Mouse (Mus musculus) midbrain, embryonic 14.5 days (tissue): Measurements from ENCODE around the gene Myo7a. TPM values are rescaled to one million over a fixed set of nuclear protein-coding genes. Genes with fewer than 3 reads are reported as not detected.

ENCODE experiments used
- ATAC-seq: fragments of 200-750 bp; cut with Nextera tagmentation; 2 replicates; pipeline ENCODE4 v1.8.0; 2017; ENCODE audit warnings: moderate number of reproducible peaks, moderate library complexity; ENCODE audit not compliant: low FRiP score, low TSS enrichment
- DNase-seq: peaks from one replicate; pipeline ENCODE4 v3.0.0-alpha.2; 2015
- H3K27ac ChIP-seq: fragments of 300-500 bp; sonication (generic); replicated peaks from 2 replicates; pipeline ENCODE4 v1.5.1; 2014; ENCODE audit warnings: mild to moderate bottlenecking, low read depth, low read length, moderate library complexity
- H3K27me3 ChIP-seq: fragments of 300-500 bp; sonication (generic); 2 replicates; pipeline ENCODE4 v1.6.1; 2014; ENCODE audit warnings: low read length, control low read depth, mixed read lengths; ENCODE audit not compliant: control insufficient read depth, insufficient read depth
- H3K36me3 ChIP-seq: fragments of 300-500 bp; sonication (generic); 2 replicates; pipeline ENCODE4 v1.6.1; 2014; ENCODE audit warnings: low read length, control low read depth; ENCODE audit not compliant: control insufficient read depth, insufficient read depth
- H3K4me1 ChIP-seq: fragments of 300-500 bp; sonication (generic); 2 replicates; pipeline ENCODE4 v1.6.1; 2014; ENCODE audit warnings: mild to moderate bottlenecking, antibody characterized with exemption, low read length, control low read depth; ENCODE audit not compliant: control insufficient read depth, insufficient read depth
- H3K4me2 ChIP-seq: fragments of 300-500 bp; sonication (generic); 2 replicates; pipeline ENCODE4 v1.6.1; 2014; ENCODE audit warnings: mild to moderate bottlenecking, low read length, moderate library complexity
- H3K4me3 ChIP-seq: fragments of 300-500 bp; sonication (generic); replicated peaks from 2 replicates; pipeline ENCODE4 v1.5.1; 2014; ENCODE audit warnings: low read depth, low read length
- H3K9ac ChIP-seq: fragments of 300-500 bp; sonication (generic); replicated peaks from 2 replicates; pipeline ENCODE4 v1.6.1; 2014; ENCODE audit warnings: mild to moderate bottlenecking, low read length, moderate library complexity
- H3K9me3 ChIP-seq: fragments of 300-500 bp; sonication (generic); 2 replicates; pipeline ENCODE4 v1.6.1; 2016; ENCODE audit warnings: low read length, control low read depth, mixed read lengths; ENCODE audit not compliant: control insufficient read depth
- WGBS: fragments of 180-500 bp; shearing (Covaris S2); extraction: QIAGEN DNeasy Blood & Tissue Kit; methylation state at CpG from one replicate; pipeline ENCODE4 v1.1.7; 2014; 5-methylcytosine and 5-hydroxymethylcytosine counted together
- polyA plus RNA-seq: library from polyadenylated mRNA; unstranded; fragments of >200 nt; fragmentation: Nextera tagmentation; extraction: Ambion mirVana; gene quantifications from 2 replicates; pipeline ENCODE4 v1.2.1, GENCODE M21; 2014

Myo7a gene
- polyA plus RNA-seq, 1 experiment from 2014 or later: 20.3 TPM

DNA sequence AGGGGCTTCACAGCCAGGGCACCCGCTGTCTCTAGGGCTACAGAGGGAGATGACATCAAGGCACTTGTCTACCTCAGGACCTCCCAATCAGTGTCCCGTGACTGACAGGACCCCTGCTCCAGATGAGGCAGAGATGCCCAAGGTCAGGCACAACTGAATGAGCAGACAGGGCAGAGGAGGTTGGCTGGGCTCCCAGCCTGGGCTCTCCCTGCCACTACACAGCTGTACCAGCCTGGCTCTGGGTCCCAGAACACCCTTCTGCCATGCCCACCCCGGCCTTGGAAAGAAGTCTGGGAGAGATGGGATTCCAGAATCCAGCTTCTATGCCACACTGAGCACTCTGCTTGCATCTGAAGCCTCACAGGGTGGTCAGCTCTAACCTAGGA is 36.9 kb upstream of the Myo7a start:
- no peaks in the 10 kb centered on the region for H3K9me3 ChIP-seq
- H3K4me1 ChIP-seq: peaks cover 12% of the 10 kb centered on the region
- ATAC-seq (no peak), DNase-seq (no peak)
- H3K9ac ChIP-seq: no peak overlapping the region
- WGBS: 51% methylated on average over 3 of the region's 3 CpGs
- H3K36me3 ChIP-seq: no peaks in the 10 kb centered on the region
- H3K4me3 ChIP-seq: no peak overlapping the region
- no peak overlapping the region for H3K27ac ChIP-seq
- no peaks in the 10 kb centered on the region for H3K27me3 ChIP-seq
- H3K4me2 ChIP-seq: no peak overlapping the region

DNA sequence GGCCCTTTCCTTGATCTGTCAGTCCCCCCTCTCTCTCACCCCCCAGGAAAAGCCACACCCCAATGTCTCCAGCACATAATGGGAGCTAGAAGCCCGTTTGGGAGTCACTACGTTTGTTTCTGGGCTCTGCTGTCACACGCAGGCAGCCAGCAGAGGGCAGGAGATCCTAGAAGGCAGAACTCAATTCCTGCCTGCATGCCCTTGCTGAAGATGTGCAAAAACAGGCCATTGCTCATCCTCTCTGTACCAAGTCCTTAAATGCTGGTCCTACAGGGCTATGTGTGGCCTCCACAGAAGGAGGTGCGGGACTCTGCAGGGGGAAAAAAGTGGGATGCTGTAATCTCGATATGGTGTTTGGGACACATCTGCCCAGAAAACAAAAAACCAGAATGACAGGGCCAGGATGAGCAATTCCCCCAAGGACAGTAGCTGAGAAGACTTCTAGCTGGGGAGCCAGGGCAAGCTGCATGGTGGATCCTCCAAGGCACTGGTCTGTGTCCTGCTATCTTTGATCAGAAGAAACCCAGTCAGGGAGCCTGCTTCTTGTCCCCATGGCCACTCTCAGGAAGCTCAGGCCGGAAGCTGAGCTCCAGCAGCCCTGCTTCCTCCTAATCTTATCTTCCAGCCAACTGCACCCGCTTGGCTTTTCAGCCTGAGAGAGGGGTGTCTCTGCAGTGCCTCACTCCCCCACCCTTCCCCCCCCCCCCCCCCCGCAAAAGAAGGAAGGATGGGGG is 36.4 kb upstream of the Myo7a start:
- WGBS: 32% methylated on average over 7 of the region's 8 CpGs
- H3K36me3 ChIP-seq: no peaks in the 10 kb centered on the region
- no peak overlapping the region for H3K4me3 ChIP-seq
- H3K9ac ChIP-seq: 0 out of 2 replicates have a peak overlapping the region, but pooled peaks have one; percentile 16
- no peaks in the 10 kb centered on the region for H3K9me3 ChIP-seq
- no peak; the same call in 1 of the 2 replicates for ATAC-seq
- DNase-seq: peak; percentile 86
- no peaks in the 10 kb centered on the region for H3K27me3 ChIP-seq
- no peak overlapping the region for H3K4me2 ChIP-seq
- no peak overlapping the region for H3K27ac ChIP-seq
- peaks cover 12% of the 10 kb centered on the region for H3K4me1 ChIP-seq

DNA sequence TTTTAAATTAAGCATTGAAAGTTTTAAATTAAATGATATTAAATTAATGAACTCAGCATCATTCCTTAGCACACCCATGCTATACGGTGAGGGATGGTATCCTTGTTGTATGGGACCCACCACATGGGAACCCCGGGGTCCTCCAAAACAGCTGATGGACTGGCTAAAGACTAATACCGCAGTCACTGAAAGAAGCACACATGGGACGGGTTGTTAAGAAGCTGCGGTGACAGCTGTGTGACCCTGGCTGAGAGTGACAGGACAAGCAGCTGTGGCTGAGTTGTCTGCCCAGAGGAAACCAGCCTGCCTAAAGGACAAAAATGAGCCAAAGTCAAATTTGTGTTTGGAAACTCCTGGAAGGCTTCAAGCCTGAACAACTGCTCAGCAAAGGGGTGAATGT is 34.6 kb upstream of the Myo7a start:
- Histone ChIP-seq H3K4me3 (no peak overlapping the region), H3K9me3 (no peaks in the 10 kb centered on the region), H3K36me3 (no peaks in the 10 kb centered on the region), H3K4me2 (no peak overlapping the region), H3K27me3 (no peaks in the 10 kb centered on the region), H3K4me1 (peaks cover 21% of the 10 kb centered on the region), H3K27ac (no peak overlapping the region), H3K9ac (no peak overlapping the region)
- DNase-seq (no peak), ATAC-seq (no peak)
- 78% methylated on average over 5 of the region's 5 CpGs for WGBS

DNA sequence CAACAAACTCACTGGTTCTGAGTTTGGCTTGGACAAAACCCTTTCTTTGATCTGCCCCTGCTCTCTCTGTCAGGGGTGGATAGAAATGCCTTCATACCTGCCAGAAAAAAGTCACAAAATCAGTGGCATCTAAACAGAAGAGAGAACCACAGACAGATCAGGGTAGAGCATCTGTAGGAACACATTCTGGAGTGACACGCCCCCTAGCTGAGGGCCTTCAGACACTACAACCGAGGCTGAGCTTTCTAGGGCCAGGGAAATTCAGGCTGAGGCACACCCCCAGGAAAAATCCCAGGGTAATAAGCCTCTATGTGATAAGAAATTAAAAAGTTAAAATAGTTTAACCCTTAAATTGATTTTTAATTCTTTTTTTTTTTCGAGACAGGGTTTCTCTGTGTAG is 34.0 kb upstream of the Myo7a start:
- Histone ChIP-seq H3K9me3 (no peaks in the 10 kb centered on the region), H3K4me3 (no peak overlapping the region), H3K36me3 (no peaks in the 10 kb centered on the region), H3K4me1 (peaks cover 21% of the 10 kb centered on the region), H3K4me2 (no peak overlapping the region), H3K27me3 (no peaks in the 10 kb centered on the region), H3K27ac (no peak overlapping the region), H3K9ac (no peak overlapping the region)
- ATAC-seq (no peak), DNase-seq (no peak)
- 42% methylated on average over 3 of the region's 3 CpGs for WGBS

DNA sequence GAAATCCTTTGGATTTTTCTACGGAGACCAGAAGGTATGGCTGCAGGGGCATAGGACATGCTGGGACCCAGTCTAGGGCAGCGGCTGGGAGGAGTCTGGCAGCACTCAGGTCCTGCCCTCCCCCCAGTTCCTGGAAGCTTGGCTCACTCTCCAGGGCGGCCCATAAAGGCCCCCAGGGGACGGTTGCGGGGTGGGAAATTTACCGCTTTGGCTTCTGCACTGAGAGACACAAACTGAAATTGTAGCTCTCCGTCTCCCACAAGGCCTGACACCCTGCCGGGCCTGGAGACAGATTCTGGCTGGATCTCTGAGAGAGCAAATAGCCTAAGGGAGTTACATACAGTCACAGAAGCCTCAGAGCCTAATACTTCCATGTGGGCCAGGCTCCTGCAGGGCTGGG is 33.1 kb upstream of the Myo7a start:
- no peak overlapping the region for H3K27ac ChIP-seq
- no peaks in the 10 kb centered on the region for H3K9me3 ChIP-seq
- no peaks in the 10 kb centered on the region for H3K36me3 ChIP-seq
- peaks cover 14% of the 10 kb centered on the region for H3K4me1 ChIP-seq
- no peak overlapping the region for H3K4me2 ChIP-seq
- no peaks in the 10 kb centered on the region for H3K27me3 ChIP-seq
- ATAC-seq (no peak), DNase-seq (no peak)
- H3K4me3 ChIP-seq: no peak overlapping the region
- no peak overlapping the region for H3K9ac ChIP-seq
- WGBS: 71% methylated on average over 8 of the region's 8 CpGs

DNA sequence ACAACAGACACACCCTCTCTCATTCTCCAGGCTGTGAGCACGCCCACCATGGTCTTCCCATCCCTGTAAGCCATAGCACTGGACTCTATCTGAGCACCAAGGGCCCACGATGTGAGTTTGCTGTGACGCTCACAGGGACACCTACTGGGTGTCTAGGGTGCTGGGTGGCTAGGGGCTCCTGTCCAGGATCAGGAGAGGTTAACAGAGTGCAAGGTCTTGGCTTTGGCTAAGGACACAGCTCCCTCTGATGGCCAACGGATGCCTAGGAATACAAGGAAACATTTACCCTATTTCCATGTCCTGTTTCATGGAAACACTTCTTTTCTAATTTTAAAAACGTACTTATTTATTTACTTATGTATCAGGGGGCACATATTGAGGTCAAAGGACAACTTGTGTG is 31.2 kb upstream of the Myo7a start:
- WGBS: 42% methylated on average over 5 of the region's 5 CpGs
- Histone ChIP-seq H3K9me3 (no peaks in the 10 kb centered on the region), H3K4me2 (no peak overlapping the region), H3K36me3 (no peaks in the 10 kb centered on the region), H3K27me3 (no peaks in the 10 kb centered on the region), H3K9ac (no peak overlapping the region), H3K27ac (0 out of 2 replicates have a peak overlapping the region, but pooled peaks have one; percentile 8), H3K4me3 (no peak overlapping the region), H3K4me1 (peaks cover 10% of the 10 kb centered on the region; the same call in 1 of the 2 replicates)
- ATAC-seq (no peak), DNase-seq (no peak)

DNA sequence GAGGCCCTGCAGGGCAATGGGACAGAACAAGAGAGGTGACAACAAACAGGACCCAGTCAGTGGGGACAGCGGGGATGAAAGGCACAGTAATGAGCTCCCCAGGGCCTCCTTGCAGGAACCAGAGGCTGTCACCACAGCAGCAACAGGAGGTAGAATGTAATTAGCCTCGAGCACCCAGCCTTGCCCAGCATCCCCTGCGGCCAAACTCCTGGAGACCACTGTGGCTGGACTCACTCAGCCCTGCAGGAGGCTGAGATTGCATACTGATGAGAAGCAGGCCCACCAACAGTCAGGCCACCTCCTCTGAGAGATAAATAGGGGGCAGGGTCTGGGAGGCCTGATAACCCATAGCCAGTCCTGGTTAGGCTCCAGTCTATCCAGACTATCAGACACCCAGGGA is 30.5 kb upstream of the Myo7a start:
- H3K27ac ChIP-seq: no peak overlapping the region
- no peaks in the 10 kb centered on the region for H3K27me3 ChIP-seq
- no peaks in the 10 kb centered on the region for H3K9me3 ChIP-seq
- DNase-seq: peak; percentile 44
- ATAC-seq: 0 out of 2 replicates have a peak, but pooled peaks have one; percentile 22
- H3K4me3 ChIP-seq: no peak overlapping the region
- peaks cover 10% of the 10 kb centered on the region; the same call in 1 of the 2 replicates for H3K4me1 ChIP-seq
- H3K4me2 ChIP-seq: no peak overlapping the region
- H3K9ac ChIP-seq: no peak overlapping the region
- WGBS: 10% methylated on average over 3 of the region's 3 CpGs
- H3K36me3 ChIP-seq: no peaks in the 10 kb centered on the region

DNA sequence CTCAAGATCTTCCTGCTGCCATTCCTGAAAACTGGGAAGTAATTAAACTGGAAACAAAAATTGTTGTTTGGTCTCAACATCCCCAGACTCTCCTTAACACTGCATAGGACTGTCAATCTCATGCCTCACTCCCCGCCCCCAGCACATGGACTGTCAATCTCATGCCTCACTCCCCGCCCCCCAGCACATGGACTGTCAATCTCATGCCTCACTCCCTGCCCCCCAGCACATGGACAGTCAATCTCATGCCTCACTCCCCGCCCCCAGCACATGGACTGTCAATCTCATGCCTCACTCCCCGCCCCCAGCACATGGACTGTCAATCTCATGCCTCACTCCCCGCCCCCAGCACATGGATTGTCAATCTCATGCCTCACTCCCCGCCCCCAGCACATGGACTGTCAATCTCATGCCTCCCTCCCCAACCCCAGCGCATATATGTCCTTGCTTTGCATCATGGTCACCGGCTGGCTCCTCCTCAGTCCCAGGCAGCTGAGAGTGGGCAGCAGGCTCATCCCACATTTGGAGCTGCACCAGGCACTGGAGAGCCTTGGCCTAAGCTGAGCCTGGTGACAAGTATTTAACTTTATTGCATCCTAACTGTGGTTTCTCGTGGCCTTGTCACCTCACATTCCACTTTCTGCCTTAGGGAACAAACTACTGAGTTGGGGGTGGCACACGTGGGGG is 29.5 kb upstream of the Myo7a start:
- no peaks in the 10 kb centered on the region for H3K36me3 ChIP-seq
- H3K9me3 ChIP-seq: no peaks in the 10 kb centered on the region
- H3K9ac ChIP-seq: no peak overlapping the region
- peaks cover 10% of the 10 kb centered on the region; the same call in 1 of the 2 replicates for H3K4me1 ChIP-seq
- H3K27ac ChIP-seq: no peak overlapping the region
- no peak overlapping the region for H3K4me3 ChIP-seq
- DNase-seq (no peak), ATAC-seq (no peak)
- H3K27me3 ChIP-seq: no peaks in the 10 kb centered on the region
- no peak overlapping the region for H3K4me2 ChIP-seq
- 72% methylated on average over 10 of the region's 10 CpGs for WGBS

DNA sequence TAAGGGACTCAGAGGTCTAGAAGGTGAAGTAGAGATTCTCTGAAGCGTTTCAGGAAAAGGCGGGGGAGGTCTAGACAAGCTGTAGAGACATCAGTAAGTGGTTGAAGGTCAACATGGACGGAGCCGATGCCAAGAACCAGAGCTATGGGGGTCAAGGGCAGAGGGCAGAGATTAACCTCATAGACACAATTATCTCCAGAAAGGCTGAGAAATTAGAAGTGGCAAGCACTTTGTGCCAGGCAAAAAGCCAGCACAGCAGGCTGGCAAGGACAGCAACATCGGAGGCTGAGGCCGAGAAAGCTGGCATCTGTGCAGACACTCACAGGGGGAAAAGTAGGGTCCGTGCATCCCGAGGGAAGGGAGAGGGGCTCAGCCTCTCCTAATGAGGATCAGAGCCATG is 28.4 kb upstream of the Myo7a start:
- no peak for DNase-seq
- H3K4me2 ChIP-seq: no peak overlapping the region
- no peak overlapping the region for H3K4me3 ChIP-seq
- WGBS: 58% methylated on average over 8 of the region's 8 CpGs
- H3K9ac ChIP-seq: no peak overlapping the region
- H3K4me1 ChIP-seq: peaks cover 10% of the 10 kb centered on the region; the same call in 1 of the 2 replicates
- H3K36me3 ChIP-seq: no peaks in the 10 kb centered on the region
- no peak for ATAC-seq
- H3K27ac ChIP-seq: no peak overlapping the region
- no peaks in the 10 kb centered on the region for H3K27me3 ChIP-seq
- H3K9me3 ChIP-seq: no peaks in the 10 kb centered on the region
